Mouse (Mus musculus): Measurements from ENCODE around the gene Zfp950. TPM values are rescaled to one million over a fixed set of nuclear protein-coding genes. Genes with fewer than 3 reads are reported as not detected.
A peak's percentile ranks its signal among the peaks of the same experiment; 100 is the strongest.

Gene Zfp950
- polyA plus RNA-seq, 1 experiment = 29.8 TPM

DNA sequence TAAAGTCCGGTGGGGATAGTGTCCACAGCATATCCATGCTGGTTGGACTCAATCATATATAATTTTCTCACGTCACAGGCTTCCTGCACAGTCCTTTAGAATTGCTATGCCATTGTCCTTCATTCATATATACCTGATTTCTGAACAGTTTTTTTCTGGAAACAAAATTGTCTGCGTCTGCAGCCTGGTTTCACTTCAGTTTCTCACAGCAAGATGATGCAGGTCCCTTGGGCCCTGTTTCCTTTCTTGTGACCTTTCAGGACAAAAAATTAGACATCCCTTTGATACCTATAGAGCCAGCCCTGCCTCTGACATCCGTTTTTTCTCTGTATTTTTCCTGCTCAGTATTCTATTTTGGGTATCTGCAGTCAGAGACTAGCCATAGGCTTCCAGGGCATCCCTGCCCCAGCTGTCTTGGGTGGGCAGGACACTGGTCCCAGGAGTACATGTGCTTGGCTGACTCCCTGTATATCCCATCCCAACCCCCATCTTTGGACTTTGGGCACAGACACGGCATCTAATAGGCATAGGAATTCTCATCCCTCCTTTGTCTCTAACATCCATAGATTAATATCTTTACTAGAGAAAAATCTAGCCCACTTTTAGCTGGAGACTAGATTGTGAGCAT is 83.7 kb downstream of the Zfp950 start:
- TF ChIP-seq POLR2A (IDR thresholded peaks at IDR 0.05; ENCODE audit: borderline replicate concordance, insufficient read depth, low read length) (no peak), CTCF (IDR thresholded peaks at IDR 0.05; ENCODE audit: borderline replicate concordance, insufficient read depth, low read depth, low read length) (no peak)
- Histone ChIP-seq H3K4me3 (replicated peaks; ENCODE audit: insufficient read depth, low read depth, low read length) (no peak overlapping the region), H3K27ac (ENCODE audit: insufficient read depth, low read length) (no peak overlapping the region), H3K27me3 (ENCODE audit: control insufficient read depth, insufficient read depth, low read length) (no peaks in the 10 kb centered on the region), H3K4me1 (ENCODE audit: control insufficient read depth, insufficient read depth, low read length) (no peaks in the 10 kb centered on the region)
- WGBS = 67% methylated on average over 5 of the region's 5 CpGs
- no peak for DNase-seq

DNA sequence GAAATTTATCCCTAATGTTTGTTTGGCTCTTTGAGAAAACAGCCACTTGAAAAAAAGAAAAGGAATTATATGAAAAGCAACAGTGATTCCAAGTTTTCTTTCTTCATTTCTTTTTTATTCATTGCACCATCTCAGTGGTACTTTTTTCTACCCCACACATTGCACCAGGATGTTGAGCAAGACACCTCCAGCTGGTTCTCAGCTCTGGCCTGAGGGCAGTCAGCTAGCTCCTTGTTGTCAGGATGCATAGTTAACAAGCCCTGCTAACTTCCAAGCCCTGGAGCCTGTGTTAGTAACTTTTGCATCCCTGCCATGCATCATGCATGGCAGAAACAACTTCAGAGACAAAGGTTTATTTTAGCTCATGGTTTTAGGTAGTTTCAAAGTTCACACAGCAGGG is 87.9 kb downstream of the Zfp950 start:
- H3K27ac ChIP-seq (ENCODE audit: insufficient read depth, low read length) = no peak overlapping the region
- peaks cover 13% of the 10 kb centered on the region; the same call in 1 of the 2 replicates for H3K4me1 ChIP-seq (ENCODE audit: control insufficient read depth, insufficient read depth, low read length)
- no peaks in the 10 kb centered on the region for H3K27me3 ChIP-seq (ENCODE audit: control insufficient read depth, insufficient read depth, low read length)
- TF ChIP-seq CTCF (IDR thresholded peaks at IDR 0.05; ENCODE audit: borderline replicate concordance, insufficient read depth, low read depth, low read length) = no peak
- TF ChIP-seq POLR2A (IDR thresholded peaks at IDR 0.05; ENCODE audit: borderline replicate concordance, insufficient read depth, low read length) = no peak
- DNase-seq = no peak
- H3K4me3 ChIP-seq (replicated peaks; ENCODE audit: insufficient read depth, low read depth, low read length) = no peak overlapping the region

DNA sequence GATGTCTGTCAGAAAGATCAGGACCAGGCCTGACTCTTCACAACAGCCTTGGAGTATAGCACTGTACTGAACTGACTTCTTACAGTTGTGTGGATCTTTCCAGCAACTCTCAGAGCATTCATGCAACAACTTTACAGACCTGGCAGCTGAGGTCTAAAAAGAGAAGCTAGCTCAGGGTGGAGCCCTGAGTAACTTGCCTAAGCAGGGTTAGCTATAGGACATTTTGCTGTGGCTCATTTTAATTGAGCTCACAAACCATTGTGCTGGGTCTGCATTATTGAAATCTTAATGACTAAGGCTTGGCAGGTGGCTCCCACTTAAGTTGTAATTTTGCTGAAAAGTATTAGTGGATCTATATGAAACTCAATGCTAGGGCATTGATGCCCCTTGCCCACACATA is 88.6 kb downstream of the Zfp950 start:
- H3K4me3 ChIP-seq (replicated peaks; ENCODE audit: insufficient read depth, low read depth, low read length) = no peak overlapping the region
- no peaks in the 10 kb centered on the region for H3K27me3 ChIP-seq (ENCODE audit: control insufficient read depth, insufficient read depth, low read length)
- H3K4me1 ChIP-seq (ENCODE audit: control insufficient read depth, insufficient read depth, low read length) = peaks cover 13% of the 10 kb centered on the region; the same call in 1 of the 2 replicates
- H3K27ac ChIP-seq (ENCODE audit: insufficient read depth, low read length) = no peak overlapping the region
- no peak for TF ChIP-seq POLR2A (IDR thresholded peaks at IDR 0.05; ENCODE audit: borderline replicate concordance, insufficient read depth, low read length)
- TF ChIP-seq CTCF (IDR thresholded peaks at IDR 0.05; ENCODE audit: borderline replicate concordance, insufficient read depth, low read depth, low read length) = no peak
- no peak for DNase-seq

DNA sequence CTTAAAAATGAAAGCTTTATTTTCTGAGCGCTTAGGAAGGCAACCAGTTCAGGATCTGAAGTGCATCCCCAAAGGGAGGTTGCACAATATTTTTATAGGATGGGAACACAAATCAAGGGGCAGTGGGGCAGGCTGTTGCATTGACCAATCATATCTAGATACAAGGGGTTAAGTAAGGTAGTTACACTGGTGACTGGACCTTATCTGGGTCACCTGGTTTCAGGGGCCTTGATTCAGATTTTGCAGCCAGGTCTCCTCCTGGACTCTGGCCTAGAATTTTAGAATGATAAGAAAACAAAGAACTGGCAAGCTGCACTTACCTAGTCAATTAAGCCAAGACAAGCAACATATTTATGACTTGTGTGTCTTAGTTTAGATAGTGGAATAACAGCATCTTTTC is 89.5 kb downstream of the Zfp950 start:
- WGBS = 100% methylated on average over 1 of the region's 1 CpGs
- Histone ChIP-seq H3K4me3 (replicated peaks; ENCODE audit: insufficient read depth, low read depth, low read length) (no peak overlapping the region), H3K4me1 (ENCODE audit: control insufficient read depth, insufficient read depth, low read length) (peaks cover 13% of the 10 kb centered on the region; the same call in 1 of the 2 replicates), H3K27ac (ENCODE audit: insufficient read depth, low read length) (no peak overlapping the region), H3K27me3 (ENCODE audit: control insufficient read depth, insufficient read depth, low read length) (no peaks in the 10 kb centered on the region)
- TF ChIP-seq POLR2A (IDR thresholded peaks at IDR 0.05; ENCODE audit: borderline replicate concordance, insufficient read depth, low read length) = no peak
- no peak for TF ChIP-seq CTCF (IDR thresholded peaks at IDR 0.05; ENCODE audit: borderline replicate concordance, insufficient read depth, low read depth, low read length)
- DNase-seq = no peak

DNA sequence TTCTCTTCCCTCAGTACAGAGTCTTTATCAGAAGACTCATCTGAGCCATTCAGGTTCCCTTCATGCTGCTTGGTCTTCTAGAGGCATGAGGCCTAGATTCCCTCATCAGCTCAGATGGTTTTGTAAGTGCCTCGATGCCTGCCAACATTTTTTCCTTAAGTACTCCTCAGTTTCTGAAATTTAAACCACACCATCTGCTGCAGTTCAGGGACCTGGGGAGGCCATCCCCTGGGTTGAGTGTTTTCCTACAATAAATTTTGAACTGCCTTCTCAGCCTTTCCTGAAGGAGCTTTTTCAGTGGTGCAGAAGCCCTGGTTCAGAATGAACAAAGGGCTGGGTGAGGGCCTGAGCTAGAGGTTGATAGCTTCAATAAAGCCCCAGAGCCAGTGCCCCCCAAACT is 91.2 kb downstream of the Zfp950 start:
- H3K27me3 ChIP-seq (ENCODE audit: control insufficient read depth, insufficient read depth, low read length) = no peaks in the 10 kb centered on the region
- H3K4me1 ChIP-seq (ENCODE audit: control insufficient read depth, insufficient read depth, low read length) = peaks cover 13% of the 10 kb centered on the region; the same call in 1 of the 2 replicates
- no peak overlapping the region for H3K4me3 ChIP-seq (replicated peaks; ENCODE audit: insufficient read depth, low read depth, low read length)
- WGBS = 14% methylated on average over 1 of the region's 1 CpGs
- H3K27ac ChIP-seq (ENCODE audit: insufficient read depth, low read length) = no peak overlapping the region
- peak in 1 of 2 experiments; percentile 45 for DNase-seq
- TF ChIP-seq CTCF (IDR thresholded peaks at IDR 0.05; ENCODE audit: borderline replicate concordance, insufficient read depth, low read depth, low read length) (no peak), POLR2A (IDR thresholded peaks at IDR 0.05; ENCODE audit: borderline replicate concordance, insufficient read depth, low read length) (no peak)

DNA sequence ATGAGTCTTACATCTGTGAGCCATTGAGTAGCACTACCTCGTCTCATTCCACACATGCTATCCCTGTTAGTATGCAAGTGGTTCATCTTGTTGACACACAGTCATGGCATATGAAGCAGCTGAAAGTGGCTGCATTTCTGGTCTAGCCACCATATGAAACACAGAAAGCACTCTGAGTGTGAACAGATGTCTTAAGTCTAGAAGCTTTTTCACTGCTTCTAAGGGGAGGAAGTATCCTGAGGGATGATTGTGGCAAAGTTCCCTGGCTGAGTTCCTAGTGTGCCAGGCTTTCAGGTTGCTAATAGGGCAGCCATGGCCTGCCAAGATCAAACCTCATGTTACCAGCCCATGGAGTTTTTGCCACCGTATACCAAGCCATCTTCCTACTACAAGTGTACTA is 92.0 kb downstream of the Zfp950 start:
- peak; percentile 41 to 59 for DNase-seq
- H3K4me1 ChIP-seq (ENCODE audit: control insufficient read depth, insufficient read depth, low read length) = peaks cover 13% of the 10 kb centered on the region; the same call in 1 of the 2 replicates
- TF ChIP-seq POLR2A (IDR thresholded peaks at IDR 0.05; ENCODE audit: borderline replicate concordance, insufficient read depth, low read length) = no peak
- TF ChIP-seq CTCF (IDR thresholded peaks at IDR 0.05; ENCODE audit: borderline replicate concordance, insufficient read depth, low read depth, low read length) = no peak
- no peak overlapping the region for H3K27ac ChIP-seq (ENCODE audit: insufficient read depth, low read length)
- H3K4me3 ChIP-seq (replicated peaks; ENCODE audit: insufficient read depth, low read depth, low read length) = no peak overlapping the region
- no peaks in the 10 kb centered on the region for H3K27me3 ChIP-seq (ENCODE audit: control insufficient read depth, insufficient read depth, low read length)
- WGBS = 25% methylated on average over 2 of the region's 2 CpGs

DNA sequence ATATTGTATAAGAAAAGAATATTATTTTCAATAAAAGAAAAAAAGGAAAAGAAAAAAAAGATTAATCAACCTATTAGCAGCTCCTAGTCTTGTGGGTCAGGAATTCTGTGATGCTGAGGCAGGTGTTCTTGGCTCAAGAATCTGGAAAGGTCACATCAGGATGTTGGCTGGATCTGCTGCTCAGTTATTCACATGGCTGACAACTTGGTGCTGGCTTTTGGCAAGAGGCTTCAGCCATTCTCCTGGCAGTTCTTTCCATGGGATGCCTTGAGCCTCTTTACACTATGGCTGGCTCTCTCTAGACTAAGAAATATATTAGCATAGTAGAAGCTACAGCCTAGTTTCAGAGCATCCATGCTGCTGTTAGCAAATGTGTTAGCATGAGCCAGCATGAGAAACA is 101.5 kb downstream of the Zfp950 start:
- H3K4me3 ChIP-seq (replicated peaks; ENCODE audit: insufficient read depth, low read depth, low read length) = no peak overlapping the region
- no peak overlapping the region for H3K27ac ChIP-seq (ENCODE audit: insufficient read depth, low read length)
- peaks cover 8% of the 10 kb centered on the region for H3K4me1 ChIP-seq (ENCODE audit: control insufficient read depth, insufficient read depth, low read length)
- no peak for TF ChIP-seq POLR2A (IDR thresholded peaks at IDR 0.05; ENCODE audit: borderline replicate concordance, insufficient read depth, low read length)
- TF ChIP-seq CTCF (IDR thresholded peaks at IDR 0.05; ENCODE audit: borderline replicate concordance, insufficient read depth, low read depth, low read length) = no peak
- DNase-seq = no peak
- H3K27me3 ChIP-seq (ENCODE audit: control insufficient read depth, insufficient read depth, low read length) = no peaks in the 10 kb centered on the region

DNA sequence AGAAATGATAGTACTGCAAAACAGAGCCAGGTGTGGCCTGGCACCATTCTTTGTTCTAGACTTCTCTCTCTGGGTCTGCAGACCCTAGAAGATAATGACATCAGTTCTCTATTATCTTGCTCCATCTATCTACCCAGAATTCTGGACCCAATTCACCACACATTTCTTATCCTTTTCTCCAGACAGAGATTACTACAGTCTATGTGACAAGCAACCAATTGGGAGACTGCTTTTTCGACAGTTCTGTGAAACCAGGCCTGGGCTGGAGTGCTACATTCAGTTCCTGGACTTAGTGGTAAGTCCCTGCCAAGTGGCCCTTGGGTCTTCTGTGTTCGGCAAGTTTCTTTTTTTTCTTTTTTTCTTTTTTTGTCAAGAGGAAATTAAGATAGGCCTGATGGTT is 109.1 kb downstream of the Zfp950 start:
- H3K4me3 ChIP-seq (replicated peaks; ENCODE audit: insufficient read depth, low read depth, low read length) = no peak overlapping the region
- TF ChIP-seq CTCF (IDR thresholded peaks at IDR 0.05; ENCODE audit: borderline replicate concordance, insufficient read depth, low read depth, low read length) = no peak
- TF ChIP-seq POLR2A (IDR thresholded peaks at IDR 0.05; ENCODE audit: borderline replicate concordance, insufficient read depth, low read length) = no peak
- 81% methylated on average over 2 of the region's 2 CpGs for WGBS
- H3K27ac ChIP-seq (ENCODE audit: insufficient read depth, low read length) = no peak overlapping the region
- peaks cover 3% of the 10 kb centered on the region for H3K4me1 ChIP-seq (ENCODE audit: control insufficient read depth, insufficient read depth, low read length)
- H3K27me3 ChIP-seq (ENCODE audit: control insufficient read depth, insufficient read depth, low read length) = no peaks in the 10 kb centered on the region; the same call in 1 of the 2 replicates
- DNase-seq = no peak
